Mouse (Mus musculus): Measurements from ENCODE around the gene Ctrb1. TPM values are rescaled to one million over a fixed set of nuclear protein-coding genes. Genes with fewer than 3 reads are reported as not detected.
A peak's percentile ranks its signal among the peaks of the same experiment; 100 is the strongest.
"Not testable (repeated sequence)": the region's sequence is repeated elsewhere in the genome, so short reads cannot be mapped to it uniquely, and the experiment has no call there.

Ctrb1 gene
- polyA plus RNA-seq, 1 experiment from 2014 or later: not detected

GRCm38 (mm10) chr8:111658819-111659423 is 31.9 kb downstream of the Ctrb1 start:
- H3K27ac ChIP-seq (ENCODE audit: low read depth, low read length): peak overlapping the region; percentile 58; the same call in 1 of the 2 replicates
- H3K4me1 ChIP-seq (ENCODE audit: control insufficient read depth, insufficient read depth, low read length): peaks cover 19% of the 10 kb centered on the region
- no peak overlapping the region for H3K4me3 ChIP-seq (ENCODE audit: low read depth, low read length)
- H3K9me3 ChIP-seq (replicated peaks; ENCODE audit: control insufficient read depth, low read length): no peaks in the 10 kb centered on the region
- no peak overlapping the region for H3K9ac ChIP-seq (ENCODE audit: low read depth, low read length)
- no peaks in the 10 kb centered on the region for H3K27me3 ChIP-seq (ENCODE audit: control insufficient read depth, insufficient read depth, low read length)
- WGBS (ENCODE audit: insufficient replicate concordance): 43% methylated on average over 6 of the region's 6 CpGs
- no peaks in the 10 kb centered on the region; the same call in 1 of the 2 replicates for H3K36me3 ChIP-seq (ENCODE audit: control insufficient read depth, insufficient read depth, low read length)
- H3K4me2 ChIP-seq: no peak overlapping the region
- no peak for ATAC-seq (replicated peaks; ENCODE audit: insufficient number of reproducible peaks, low FRiP score, low TSS enrichment)

- Histone ChIP-seq H3K36me3 (ENCODE audit: control insufficient read depth, insufficient read depth, low read length) (no peaks in the 10 kb centered on the region; the same call in 1 of the 2 replicates), H3K9ac (ENCODE audit: low read depth, low read length) (no peak overlapping the region), H3K27ac (ENCODE audit: low read depth, low read length) (0 out of 2 replicates have a peak overlapping the region, but pooled peaks have one; percentile 58), H3K9me3 (replicated peaks; ENCODE audit: control insufficient read depth, low read length) (no peaks in the 10 kb centered on the region), H3K4me1 (ENCODE audit: control insufficient read depth, insufficient read depth, low read length) (peaks cover 19% of the 10 kb centered on the region), H3K4me2 (no peak overlapping the region), H3K27me3 (ENCODE audit: control insufficient read depth, insufficient read depth, low read length) (no peaks in the 10 kb centered on the region), H3K4me3 (ENCODE audit: low read depth, low read length) (no peak overlapping the region)
- 34% methylated on average over 1 of the region's 1 CpGs for WGBS (ENCODE audit: insufficient replicate concordance)
- ATAC-seq (replicated peaks; ENCODE audit: insufficient number of reproducible peaks, low FRiP score, low TSS enrichment): no peak
Measured at GRCm38 (mm10) chr8:111657312-111657854, 33.4 kb downstream of the Ctrb1 start.

GRCm38 (mm10) chr8:111653524-111653923 is 37.3 kb downstream of the Ctrb1 start:
- no peak overlapping the region for H3K4me2 ChIP-seq
- no peak overlapping the region for H3K27ac ChIP-seq (ENCODE audit: low read depth, low read length)
- peaks cover 18% of the 10 kb centered on the region for H3K4me1 ChIP-seq (ENCODE audit: control insufficient read depth, insufficient read depth, low read length)
- no peaks in the 10 kb centered on the region for H3K27me3 ChIP-seq (ENCODE audit: control insufficient read depth, insufficient read depth, low read length)
- WGBS (ENCODE audit: insufficient replicate concordance): 91% methylated on average over 2 of the region's 2 CpGs
- ATAC-seq (replicated peaks; ENCODE audit: insufficient number of reproducible peaks, low FRiP score, low TSS enrichment): no peak
- no peaks in the 10 kb centered on the region for H3K9me3 ChIP-seq (replicated peaks; ENCODE audit: control insufficient read depth, low read length)
- H3K4me3 ChIP-seq (ENCODE audit: low read depth, low read length): no peak overlapping the region
- H3K36me3 ChIP-seq (ENCODE audit: control insufficient read depth, insufficient read depth, low read length): no peaks in the 10 kb centered on the region
- H3K9ac ChIP-seq (ENCODE audit: low read depth, low read length): no peak overlapping the region

GRCm38 (mm10) chr8:111650651-111651050 is 40.2 kb downstream of the Ctrb1 start:
- Histone ChIP-seq H3K4me1 (ENCODE audit: control insufficient read depth, insufficient read depth, low read length) (peaks cover 10% of the 10 kb centered on the region), H3K27me3 (ENCODE audit: control insufficient read depth, insufficient read depth, low read length) (no peaks in the 10 kb centered on the region), H3K9ac (ENCODE audit: low read depth, low read length) (no peak overlapping the region), H3K4me2 (no peak overlapping the region), H3K27ac (ENCODE audit: low read depth, low read length) (no peak overlapping the region), H3K36me3 (ENCODE audit: control insufficient read depth, insufficient read depth, low read length) (no peaks in the 10 kb centered on the region), H3K9me3 (replicated peaks; ENCODE audit: control insufficient read depth, low read length) (no peaks in the 10 kb centered on the region), H3K4me3 (ENCODE audit: low read depth, low read length) (no peak overlapping the region)
- WGBS (ENCODE audit: insufficient replicate concordance): 89% methylated on average over 3 of the region's 3 CpGs
- no peak for ATAC-seq (replicated peaks; ENCODE audit: insufficient number of reproducible peaks, low FRiP score, low TSS enrichment)

GRCm38 (mm10) chr8:111648834-111649233 is 42.0 kb downstream of the Ctrb1 start:
- Histone ChIP-seq H3K9me3 (replicated peaks; ENCODE audit: control insufficient read depth, low read length) (no peaks in the 10 kb centered on the region), H3K27ac (ENCODE audit: low read depth, low read length) (no peak overlapping the region), H3K4me1 (ENCODE audit: control insufficient read depth, insufficient read depth, low read length) (peaks cover 10% of the 10 kb centered on the region), H3K9ac (ENCODE audit: low read depth, low read length) (no peak overlapping the region), H3K36me3 (ENCODE audit: control insufficient read depth, insufficient read depth, low read length) (no peaks in the 10 kb centered on the region), H3K4me2 (no peak overlapping the region), H3K27me3 (ENCODE audit: control insufficient read depth, insufficient read depth, low read length) (no peaks in the 10 kb centered on the region), H3K4me3 (ENCODE audit: low read depth, low read length) (no peak overlapping the region)
- 64% methylated on average over 2 of the region's 2 CpGs for WGBS (ENCODE audit: insufficient replicate concordance)
- no peak for ATAC-seq (replicated peaks; ENCODE audit: insufficient number of reproducible peaks, low FRiP score, low TSS enrichment)

GRCm38 (mm10) chr8:111645715-111646114 is 45.1 kb downstream of the Ctrb1 start:
- no peaks in the 10 kb centered on the region for H3K9me3 ChIP-seq (replicated peaks; ENCODE audit: control insufficient read depth, low read length)

GRCm38 (mm10) chr8:111644286-111645051 is 46.3 kb downstream of the Ctrb1 start:
- not testable (repeated sequence) for H3K27me3 ChIP-seq (ENCODE audit: control insufficient read depth, insufficient read depth, low read length); H3K9ac ChIP-seq (ENCODE audit: low read depth, low read length); ATAC-seq (replicated peaks; ENCODE audit: insufficient number of reproducible peaks, low FRiP score, low TSS enrichment); H3K9me3 ChIP-seq (replicated peaks; ENCODE audit: control insufficient read depth, low read length); H3K36me3 ChIP-seq (ENCODE audit: control insufficient read depth, insufficient read depth, low read length)
- WGBS (ENCODE audit: insufficient replicate concordance): 66% methylated on average over 12 of the region's 12 CpGs
- H3K4me2 ChIP-seq: peak overlapping the region; percentile 83
- H3K27ac ChIP-seq (ENCODE audit: low read depth, low read length): peak overlapping the region; percentile 3; the same call in 1 of the 2 replicates
- H3K4me1 ChIP-seq (ENCODE audit: control insufficient read depth, insufficient read depth, low read length): peaks cover 18% of the 10 kb centered on the region
- H3K4me3 ChIP-seq (ENCODE audit: low read depth, low read length): peak overlapping the region; percentile 74

More at GRCm38 (mm10) chr8:111645715-111646114, 45.1 kb downstream of the Ctrb1 start:
- H3K36me3 ChIP-seq (ENCODE audit: control insufficient read depth, insufficient read depth, low read length): no peaks in the 10 kb centered on the region
- H3K4me2 ChIP-seq: no peak overlapping the region
- H3K27ac ChIP-seq (ENCODE audit: low read depth, low read length): no peak overlapping the region
- peaks cover 18% of the 10 kb centered on the region for H3K4me1 ChIP-seq (ENCODE audit: control insufficient read depth, insufficient read depth, low read length)
- no peak overlapping the region for H3K4me3 ChIP-seq (ENCODE audit: low read depth, low read length)
- WGBS (ENCODE audit: insufficient replicate concordance): 91% methylated on average over 8 of the region's 8 CpGs
- H3K27me3 ChIP-seq (ENCODE audit: control insufficient read depth, insufficient read depth, low read length): no peaks in the 10 kb centered on the region
- no peak overlapping the region for H3K9ac ChIP-seq (ENCODE audit: low read depth, low read length)
- ATAC-seq (replicated peaks; ENCODE audit: insufficient number of reproducible peaks, low FRiP score, low TSS enrichment): no peak

GRCm38 (mm10) chr8:111643264-111644141 is 47.3 kb downstream of the Ctrb1 start, which contains the start of gene Zfp1:
TSS of gene Zfp1 (plus strand) at chr8:111643401.
- Histone ChIP-seq H3K9ac (ENCODE audit: low read depth, low read length) (peak within 1 kb of the TSS; percentile 94), H3K4me1 (ENCODE audit: control insufficient read depth, insufficient read depth, low read length) (peaks cover 12% of the 10 kb centered on the region), H3K9me3 (replicated peaks; ENCODE audit: control insufficient read depth, low read length) (no peaks in the 10 kb centered on the region), H3K27ac (ENCODE audit: low read depth, low read length) (peak within 1 kb of the TSS; percentile 96), H3K4me2 (peak within 1 kb of the TSS; percentile 83), H3K4me3 (ENCODE audit: low read depth, low read length) (peak within 1 kb of the TSS; percentile 74), H3K27me3 (ENCODE audit: control insufficient read depth, insufficient read depth, low read length) (no peaks in the 10 kb centered on the region), H3K36me3 (ENCODE audit: control insufficient read depth, insufficient read depth, low read length) (no peaks in the 10 kb centered on the region)
- ATAC-seq (replicated peaks; ENCODE audit: insufficient number of reproducible peaks, low FRiP score, low TSS enrichment): peak; percentile 97
- WGBS (ENCODE audit: insufficient replicate concordance): under 1% methylated on average over 75 of the region's 75 CpGs
